Mouse (Mus musculus): ENCODE measurements around the gene Sez6l2. TPM values are rescaled to one million over a fixed set of nuclear protein-coding genes. Genes with fewer than 3 reads are reported as not detected.

Sez6l2 gene
- polyA plus RNA-seq, 1 experiment from 2014 or later = 0.46 TPM

DNA sequence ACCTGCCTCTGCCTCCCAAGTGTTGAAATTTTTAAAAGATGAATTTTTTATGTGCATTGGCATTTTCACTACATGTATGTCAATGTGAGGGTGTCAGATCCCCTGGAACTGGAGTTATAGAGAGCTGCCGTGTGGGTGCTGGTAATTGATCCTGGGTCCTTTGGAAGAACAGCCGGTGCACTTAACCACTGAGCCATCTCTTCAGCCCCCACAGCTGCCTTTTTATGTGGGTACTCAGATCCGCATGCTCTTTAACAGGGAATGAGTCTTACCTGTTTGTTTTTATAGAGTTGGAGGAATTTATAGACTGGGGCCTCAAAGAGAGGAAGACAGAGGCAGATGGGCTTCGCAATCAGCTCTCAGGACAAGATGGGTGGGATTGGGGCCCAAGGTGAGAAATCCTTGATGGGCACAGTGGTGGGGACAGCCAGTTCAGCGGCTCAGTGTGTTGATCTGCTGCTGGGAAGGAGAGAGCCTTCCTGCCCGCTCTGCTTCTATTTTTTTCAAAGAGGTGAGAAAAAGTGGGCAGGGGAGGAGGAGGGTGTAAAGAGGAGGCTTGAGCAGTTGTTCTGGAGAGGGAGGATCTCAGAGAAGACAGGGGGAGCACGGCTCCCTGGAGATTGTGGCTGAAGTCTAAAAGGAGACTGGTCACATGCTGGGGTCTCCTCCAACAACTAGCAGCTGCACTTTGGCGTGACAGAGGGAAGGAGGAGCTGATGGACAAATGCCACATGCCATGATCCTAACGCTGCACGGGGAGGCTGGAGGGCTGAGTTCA lies 34.5 kb downstream of the Sez6l2 start:
- WGBS = 34% methylated on average over 10 of the region's 10 CpGs
- no peak overlapping the region for H3K4me2 ChIP-seq
- ATAC-seq (ENCODE audit: insufficient number of reproducible peaks, low FRiP score, low TSS enrichment, low read depth) = no peak

DNA sequence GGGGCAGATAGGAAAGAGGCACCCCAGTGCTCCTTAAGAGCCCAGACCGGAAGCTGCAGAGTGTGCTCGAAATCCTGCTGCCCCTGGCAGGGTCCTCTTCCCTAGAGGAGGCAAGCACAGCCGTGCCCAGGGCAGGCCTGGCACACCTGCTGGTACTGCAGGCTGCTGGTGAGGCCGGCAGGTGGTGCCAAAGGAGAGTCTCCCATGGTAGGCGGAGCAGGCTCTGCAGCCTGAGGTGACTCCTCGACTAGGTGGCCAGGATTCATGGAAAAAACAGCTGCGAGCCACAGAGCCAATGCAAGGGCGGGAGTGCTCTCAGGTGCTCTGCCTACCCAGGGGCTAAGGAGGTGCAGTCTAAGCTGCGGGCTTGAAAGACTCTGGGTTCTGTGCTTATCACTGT lies 36.0 kb downstream of the Sez6l2 start:
- no peaks in the 10 kb centered on the region for H3K27me3 ChIP-seq
- H3K36me3 ChIP-seq = peaks cover 4% of the 10 kb centered on the region
- no peak overlapping the region for H3K9ac ChIP-seq
- H3K4me2 ChIP-seq = no peak overlapping the region
- WGBS = 33% methylated on average over 9 of the region's 9 CpGs
- H3K4me3 ChIP-seq = no peak overlapping the region
- H3K27ac ChIP-seq = no peak overlapping the region
- peaks cover 4% of the 10 kb centered on the region; the same call in 1 of the 2 replicates for H3K4me1 ChIP-seq
- no peak for ATAC-seq (ENCODE audit: insufficient number of reproducible peaks, low FRiP score, low TSS enrichment, low read depth)
- no peaks in the 10 kb centered on the region for H3K9me3 ChIP-seq

More for the DNA sequence above, 34.5 kb downstream of the Sez6l2 start:
- no peak overlapping the region for H3K27ac ChIP-seq
- H3K4me3 ChIP-seq = no peak overlapping the region
- peaks cover 17% of the 10 kb centered on the region for H3K36me3 ChIP-seq
- H3K4me1 ChIP-seq = peaks cover 4% of the 10 kb centered on the region; the same call in 1 of the 2 replicates
- no peak overlapping the region for H3K9ac ChIP-seq
- H3K27me3 ChIP-seq = no peaks in the 10 kb centered on the region
- H3K9me3 ChIP-seq = no peaks in the 10 kb centered on the region

DNA sequence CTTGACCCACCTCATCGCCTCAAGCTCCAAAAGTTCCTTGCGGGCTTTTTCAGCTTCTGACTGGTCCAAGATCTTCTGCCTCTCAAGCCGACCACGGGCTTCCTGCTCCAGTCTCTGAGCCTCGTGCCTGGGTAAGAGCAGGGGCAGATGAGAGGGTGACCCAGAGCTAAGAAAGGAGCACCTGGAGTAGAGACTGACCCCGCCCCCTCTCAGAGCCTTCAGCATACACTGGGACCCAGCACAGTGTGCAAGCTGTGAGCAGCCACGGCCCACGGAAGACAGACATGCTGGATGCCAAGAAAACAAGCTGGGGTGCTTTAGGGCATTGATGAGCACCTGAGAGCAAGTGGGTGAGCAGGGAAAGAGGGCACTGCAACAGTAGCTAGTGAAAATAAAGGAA lies 38.5 kb downstream of the Sez6l2 start:
- Histone ChIP-seq H3K27me3 (no peaks in the 10 kb centered on the region), H3K36me3 (no peaks in the 10 kb centered on the region), H3K4me1 (peaks cover 4% of the 10 kb centered on the region; the same call in 1 of the 2 replicates), H3K4me2 (no peak overlapping the region), H3K4me3 (no peak overlapping the region), H3K9ac (no peak overlapping the region), H3K9me3 (no peaks in the 10 kb centered on the region), H3K27ac (no peak overlapping the region)
- WGBS = 70% methylated on average over 8 of the region's 8 CpGs
- ATAC-seq (ENCODE audit: insufficient number of reproducible peaks, low FRiP score, low TSS enrichment, low read depth) = no peak

DNA sequence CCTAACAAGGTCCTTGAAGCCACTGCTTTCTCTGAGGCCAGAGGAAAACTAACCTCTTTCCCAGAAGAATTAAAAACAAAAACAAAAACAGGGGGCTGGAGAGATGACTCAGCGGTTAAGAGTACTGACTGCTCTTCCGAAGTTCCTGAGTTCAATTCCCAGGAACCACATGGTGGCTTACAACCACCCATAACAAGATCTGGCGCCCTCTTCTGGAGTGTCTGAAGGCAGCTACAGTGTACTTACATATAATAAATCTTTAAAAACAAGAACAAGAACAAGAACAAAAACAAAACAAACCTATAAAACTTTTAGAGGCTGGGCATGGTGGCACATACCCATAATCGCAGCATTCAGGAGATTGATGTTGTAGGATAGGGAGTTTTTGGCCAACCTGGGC lies 46.1 kb downstream of the Sez6l2 start:
- no peak overlapping the region for H3K4me2 ChIP-seq
- no peaks in the 10 kb centered on the region for H3K27me3 ChIP-seq
- no peak overlapping the region for H3K4me3 ChIP-seq
- 84% methylated on average over 4 of the region's 4 CpGs for WGBS
- 0 out of 2 replicates have a peak, but pooled peaks cover 2% of the 10 kb centered on the region for H3K36me3 ChIP-seq
- H3K4me1 ChIP-seq = no peaks in the 10 kb centered on the region
- H3K9me3 ChIP-seq = no peaks in the 10 kb centered on the region
- no peak for ATAC-seq (ENCODE audit: insufficient number of reproducible peaks, low FRiP score, low TSS enrichment, low read depth)
- H3K9ac ChIP-seq = no peak overlapping the region
- no peak overlapping the region for H3K27ac ChIP-seq

DNA sequence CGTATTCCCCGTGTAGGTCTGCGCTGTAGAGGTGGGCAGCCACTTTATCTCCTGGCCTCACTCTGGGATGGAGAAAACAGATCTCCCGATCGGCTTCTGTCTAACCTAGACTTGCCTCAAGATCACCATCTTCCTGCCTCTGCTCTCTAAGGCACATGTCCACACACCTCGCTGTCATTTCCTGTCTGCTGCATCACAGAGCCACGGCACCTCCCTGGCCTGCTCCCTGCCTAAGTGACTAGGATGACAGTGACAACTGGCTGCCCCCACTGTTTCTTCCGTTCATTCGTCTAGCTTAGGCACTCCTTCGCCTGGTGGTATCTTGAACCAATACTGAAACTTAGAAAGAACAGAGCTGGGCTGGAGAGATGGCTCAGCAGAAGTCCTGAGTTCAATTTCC lies 49.2 kb downstream of the Sez6l2 start:
- 78% methylated on average over 10 of the region's 10 CpGs for WGBS

DNA sequence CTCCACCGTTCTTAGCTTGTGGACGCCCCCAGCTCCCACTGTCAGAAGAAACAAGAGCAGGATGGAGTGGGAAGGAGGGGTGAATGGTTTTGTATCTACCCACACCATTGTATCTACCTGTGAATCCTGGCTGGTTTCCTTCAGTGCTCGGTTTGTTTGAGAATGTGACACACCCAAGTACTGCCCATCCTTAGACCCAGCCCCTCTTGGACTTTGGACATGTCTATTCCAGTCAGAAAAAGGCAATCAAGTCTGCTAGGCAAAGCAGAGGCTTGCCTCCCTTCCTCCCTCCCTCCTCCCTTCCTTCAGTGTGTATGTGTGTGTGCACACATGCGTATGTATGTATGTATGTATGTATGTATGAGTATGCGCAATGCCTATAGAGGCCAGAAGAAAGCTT lies 53.3 kb downstream of the Sez6l2 start:
- Histone ChIP-seq H3K9ac (no peak overlapping the region), H3K27me3 (no peaks in the 10 kb centered on the region), H3K4me1 (peaks cover 8% of the 10 kb centered on the region), H3K4me3 (no peak overlapping the region), H3K9me3 (no peaks in the 10 kb centered on the region), H3K36me3 (no peaks in the 10 kb centered on the region), H3K4me2 (no peak overlapping the region), H3K27ac (no peak overlapping the region)
- no peak for ATAC-seq (ENCODE audit: insufficient number of reproducible peaks, low FRiP score, low TSS enrichment, low read depth)
- WGBS = 87% methylated on average over 5 of the region's 5 CpGs

More for the DNA sequence above, 49.2 kb downstream of the Sez6l2 start:
- Histone ChIP-seq H3K27me3 (no peaks in the 10 kb centered on the region), H3K9me3 (no peaks in the 10 kb centered on the region), H3K4me1 (no peaks in the 10 kb centered on the region), H3K27ac (no peak overlapping the region), H3K4me3 (no peak overlapping the region), H3K9ac (no peak overlapping the region), H3K36me3 (0 out of 2 replicates have a peak, but pooled peaks cover 2% of the 10 kb centered on the region), H3K4me2 (no peak overlapping the region)
- ATAC-seq (ENCODE audit: insufficient number of reproducible peaks, low FRiP score, low TSS enrichment, low read depth) = no peak

DNA sequence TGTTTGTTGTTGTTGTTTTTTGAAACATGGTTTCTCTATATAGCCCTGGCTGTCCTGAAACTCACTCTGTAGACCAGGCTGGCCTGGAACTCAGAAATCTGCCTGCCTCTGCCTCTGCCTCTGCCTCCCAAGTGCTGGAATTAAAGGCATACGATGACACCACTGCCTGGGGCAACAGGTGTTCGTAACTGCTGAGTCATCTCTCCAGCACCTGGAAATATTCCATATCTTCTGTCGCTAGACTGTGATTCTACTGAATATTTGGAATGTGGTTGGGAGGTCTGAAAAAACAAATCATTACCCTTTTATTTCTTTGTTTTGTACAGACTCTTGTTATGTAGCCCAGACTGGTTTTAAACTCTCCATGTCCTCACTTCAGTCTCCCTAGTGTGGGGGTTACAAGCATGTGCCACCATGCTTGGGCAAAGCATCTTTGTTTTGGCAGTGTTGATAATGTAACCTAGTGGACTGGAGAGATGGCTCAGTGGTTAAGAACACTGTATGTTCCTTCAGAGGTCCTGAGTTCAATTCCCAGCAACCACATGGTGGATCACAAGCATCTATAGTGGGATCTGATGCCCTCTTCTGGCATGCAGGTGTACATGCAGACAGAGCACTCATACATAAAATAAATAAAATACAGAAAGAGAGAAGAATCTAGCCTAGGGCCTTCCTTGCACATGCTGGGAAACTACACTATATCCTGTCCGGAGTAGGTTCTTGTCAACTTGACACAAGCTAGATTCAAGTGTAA lies 53.9 kb downstream of the Sez6l2 start:
- Histone ChIP-seq H3K4me2 (no peak overlapping the region), H3K27me3 (no peaks in the 10 kb centered on the region), H3K9me3 (no peaks in the 10 kb centered on the region), H3K27ac (no peak overlapping the region), H3K36me3 (no peaks in the 10 kb centered on the region), H3K4me1 (peaks cover 12% of the 10 kb centered on the region), H3K4me3 (no peak overlapping the region), H3K9ac (no peak overlapping the region)
- ATAC-seq (ENCODE audit: insufficient number of reproducible peaks, low FRiP score, low TSS enrichment, low read depth) = no peak
- 72% methylated on average over 4 of the region's 4 CpGs for WGBS

DNA sequence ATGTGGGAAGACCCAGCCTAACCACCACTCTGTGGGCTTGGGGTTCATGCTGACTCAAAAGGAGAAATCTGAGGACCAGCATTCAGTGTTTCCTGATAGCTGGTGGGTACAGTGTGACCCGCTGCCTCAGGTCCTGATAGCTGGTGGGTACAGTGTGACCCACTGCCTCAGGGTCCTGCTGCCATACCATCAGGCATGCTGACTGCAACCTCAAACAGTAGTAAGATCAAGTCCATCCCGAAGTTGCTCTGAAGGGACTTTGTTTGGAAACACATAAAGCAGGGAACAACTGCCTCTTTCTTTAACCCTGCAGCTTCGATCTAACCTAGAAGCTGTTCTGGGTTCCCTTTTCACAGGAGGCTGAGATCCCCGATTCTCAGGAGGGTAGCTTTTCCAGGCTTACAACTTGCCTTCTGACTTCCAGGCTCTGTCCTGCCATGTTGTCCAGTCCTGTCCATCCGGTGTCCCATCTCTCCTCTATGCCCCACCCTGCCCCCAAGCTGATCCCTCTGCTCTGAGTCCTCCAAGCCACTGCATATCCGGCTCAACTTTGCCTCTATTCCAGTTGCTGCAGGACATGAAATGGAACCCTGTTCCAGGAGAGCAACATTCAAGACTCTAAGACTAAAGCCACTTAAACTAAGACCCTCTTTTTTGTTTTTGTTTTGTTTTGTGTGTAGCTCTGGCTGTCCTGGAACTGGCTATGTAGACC lies 57.1 kb downstream of the Sez6l2 start:
- H3K9me3 ChIP-seq = no peaks in the 10 kb centered on the region
- H3K9ac ChIP-seq = no peak overlapping the region
- H3K27ac ChIP-seq = no peak overlapping the region
- H3K4me1 ChIP-seq = peaks cover 13% of the 10 kb centered on the region
- 76% methylated on average over 6 of the region's 6 CpGs for WGBS
- H3K36me3 ChIP-seq = peaks cover 12% of the 10 kb centered on the region; the same call in 1 of the 2 replicates
- no peak for ATAC-seq (ENCODE audit: insufficient number of reproducible peaks, low FRiP score, low TSS enrichment, low read depth)
- H3K27me3 ChIP-seq = no peaks in the 10 kb centered on the region
- no peak overlapping the region for H3K4me2 ChIP-seq
- no peak overlapping the region for H3K4me3 ChIP-seq

DNA sequence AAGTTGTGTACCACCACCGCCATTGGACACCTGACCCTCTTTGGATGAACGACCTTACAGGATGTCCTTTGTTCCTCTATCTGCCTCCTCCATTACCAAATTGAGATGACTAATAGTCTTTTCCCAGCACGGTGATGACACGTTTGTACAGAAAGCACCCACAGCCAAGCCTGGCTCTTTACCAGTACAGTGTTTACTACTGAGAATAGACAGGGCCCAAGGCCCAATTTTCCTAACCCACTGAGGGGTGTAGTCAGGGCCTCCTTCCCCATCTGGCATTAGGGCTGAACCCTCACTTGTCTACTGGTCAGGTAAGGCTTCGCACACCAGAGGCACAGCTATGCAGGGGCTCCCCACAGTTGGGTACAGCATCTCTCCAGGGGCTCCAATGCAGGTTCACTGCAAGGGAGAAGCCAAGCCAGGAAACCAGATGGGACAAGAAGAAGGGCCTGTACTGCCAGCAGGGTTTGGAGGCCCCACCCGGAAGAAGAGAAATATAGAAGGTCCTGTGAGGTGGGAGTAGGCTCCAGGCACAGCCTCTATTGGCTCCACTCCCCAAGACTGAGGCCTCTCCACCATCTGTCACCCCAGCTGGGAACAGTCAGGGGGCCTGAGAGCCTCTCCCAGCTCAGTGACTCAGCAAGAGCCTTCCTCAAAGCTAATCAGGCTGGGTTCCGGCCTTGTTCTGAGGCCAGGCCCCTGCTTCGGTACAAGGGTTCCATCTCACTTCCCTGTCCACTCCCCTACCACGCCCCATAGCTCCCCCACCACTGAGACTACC lies 58.1 kb downstream of the Sez6l2 start:
- Histone ChIP-seq H3K4me3 (no peak overlapping the region), H3K4me1 (peaks cover 13% of the 10 kb centered on the region), H3K27me3 (no peaks in the 10 kb centered on the region), H3K9ac (no peak overlapping the region), H3K36me3 (peaks cover 21% of the 10 kb centered on the region), H3K9me3 (no peaks in the 10 kb centered on the region), H3K27ac (peak overlapping the region; percentile 61), H3K4me2 (no peak overlapping the region)
- ATAC-seq (ENCODE audit: insufficient number of reproducible peaks, low FRiP score, low TSS enrichment, low read depth) = peak; percentile 61; the same call in 1 of the 2 replicates
- 55% methylated on average over 9 of the region's 9 CpGs for WGBS

DNA sequence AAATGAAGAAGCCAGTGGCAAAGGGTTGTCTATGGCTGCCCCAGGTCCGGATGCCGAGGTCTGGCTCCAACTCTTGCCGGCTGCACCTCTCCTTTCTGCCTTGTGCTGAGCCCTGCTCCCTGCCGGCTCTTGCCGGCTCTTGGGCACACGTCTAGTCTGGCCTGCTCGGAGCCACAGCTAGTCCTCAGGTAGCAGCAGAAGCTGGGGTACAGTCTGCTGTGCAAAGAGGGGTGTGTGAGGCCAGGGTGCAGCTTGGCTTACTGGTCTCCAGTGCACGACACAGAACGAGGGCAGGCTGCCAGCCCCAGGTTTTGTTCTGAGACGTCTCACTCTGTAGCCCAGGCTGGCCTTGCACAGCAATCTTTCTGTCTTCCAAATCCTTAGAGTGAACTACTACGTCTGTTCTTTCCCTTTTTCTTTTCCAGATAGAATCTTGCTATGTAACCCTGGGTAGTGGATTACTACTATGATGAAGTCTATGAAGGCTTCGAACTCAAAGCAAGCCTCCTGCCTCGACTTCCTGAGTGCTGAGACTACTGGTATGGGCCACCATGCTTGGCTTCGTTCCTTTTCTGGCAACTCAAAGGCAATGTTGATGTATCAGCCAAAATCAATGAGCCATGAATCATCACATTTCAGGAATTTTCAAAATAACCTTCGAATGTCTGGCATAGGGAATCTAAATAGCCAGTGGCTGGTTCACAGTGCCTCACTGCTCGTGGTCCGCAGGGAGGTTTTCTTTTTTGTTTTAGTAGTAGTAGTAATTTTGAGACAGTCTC lies 59.1 kb downstream of the Sez6l2 start:
- Histone ChIP-seq H3K27me3 (no peaks in the 10 kb centered on the region), H3K4me3 (no peak overlapping the region), H3K4me2 (no peak overlapping the region), H3K4me1 (peaks cover 19% of the 10 kb centered on the region), H3K36me3 (peaks cover 31% of the 10 kb centered on the region), H3K9ac (no peak overlapping the region), H3K27ac (peak overlapping the region; percentile 61; the same call in 1 of the 2 replicates), H3K9me3 (no peaks in the 10 kb centered on the region)
- WGBS = 90% methylated on average over 17 of the region's 17 CpGs
- no peak for ATAC-seq (ENCODE audit: insufficient number of reproducible peaks, low FRiP score, low TSS enrichment, low read depth)

DNA sequence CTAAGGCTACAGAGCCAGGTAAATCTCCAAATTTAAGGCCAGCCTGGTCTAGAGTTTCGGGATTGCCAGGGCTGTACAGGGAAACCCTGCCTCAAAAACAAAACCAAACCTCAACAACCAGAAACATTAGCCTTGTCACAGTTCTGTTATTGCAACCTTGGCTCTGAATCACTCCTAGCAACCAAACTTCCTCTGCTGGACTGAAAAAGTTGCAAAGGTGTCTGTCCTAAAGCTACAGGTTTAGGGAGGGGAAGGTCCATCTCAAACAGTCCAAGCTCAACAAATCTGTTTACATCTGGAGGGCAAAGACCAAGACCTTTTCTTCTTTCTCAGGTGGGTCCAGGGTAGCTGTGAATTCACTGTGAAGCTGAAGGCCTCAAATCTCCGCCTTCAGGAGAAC lies 60.7 kb downstream of the Sez6l2 start:
- 89% methylated on average over 2 of the region's 2 CpGs for WGBS
- H3K4me1 ChIP-seq = peaks cover 33% of the 10 kb centered on the region
- peaks cover 42% of the 10 kb centered on the region for H3K36me3 ChIP-seq
- H3K9ac ChIP-seq = no peak overlapping the region
- H3K4me2 ChIP-seq = no peak overlapping the region
- H3K9me3 ChIP-seq = no peaks in the 10 kb centered on the region
- no peaks in the 10 kb centered on the region for H3K27me3 ChIP-seq
- no peak overlapping the region for H3K27ac ChIP-seq
- ATAC-seq (ENCODE audit: insufficient number of reproducible peaks, low FRiP score, low TSS enrichment, low read depth) = no peak
- H3K4me3 ChIP-seq = no peak overlapping the region
